In genomic region chr7:28568253-28568652, GRCm38 (mm10) we compare ENCODE assay signal across 8 mouse cellular contexts. TPM values are rescaled to one million over a fixed set of nuclear protein-coding genes. Genes with fewer than 3 reads are reported as not detected.
DNase-seq lines count a peak whose midpoint lies in the region; ATAC-seq and TF ChIP-seq lines count a peak whose summit lies in the region.

No protein-coding gene starts in this region.

- no peak overlapping the region for H3K27ac ChIP-seq in neural tube, embryonic 15.5 days (replicated peaks)
- H3K27ac ChIP-seq in embryonic facial prominence, embryonic 10.5 days (replicated peaks) = no peak overlapping the region
- H3K27ac ChIP-seq in hindbrain, postnatal 0 days = no peak overlapping the region
- H3K27ac ChIP-seq in liver, embryonic 14.5 days = no peak overlapping the region

- peak; percentile 82 for TF ChIP-seq CTCF in hindbrain, postnatal 0 days (IDR thresholded peaks at IDR 0.05; ENCODE audit: low read depth)
- TF ChIP-seq CTCF in liver, embryonic 14.5 days (IDR thresholded peaks at IDR 0.05; ENCODE audit: low read depth) = peak; percentile 92

- H3K9me3 ChIP-seq in neural tube, embryonic 15.5 days (replicated peaks) = no peaks in the 10 kb centered on the region
- H3K9me3 ChIP-seq in embryonic facial prominence, embryonic 10.5 days = no peaks in the 10 kb centered on the region
- H3K9me3 ChIP-seq in hindbrain, postnatal 0 days (ENCODE audit: low read length) = no peaks in the 10 kb centered on the region
- no peaks in the 10 kb centered on the region for H3K9me3 ChIP-seq in liver, embryonic 14.5 days (ENCODE audit: control insufficient read depth, low read length)

- peaks cover 19% of the 10 kb centered on the region for H3K4me1 ChIP-seq in neural tube, embryonic 15.5 days
- H3K4me1 ChIP-seq in embryonic facial prominence, embryonic 10.5 days = peaks cover 29% of the 10 kb centered on the region
- peaks cover 14% of the 10 kb centered on the region for H3K4me1 ChIP-seq in hindbrain, postnatal 0 days (ENCODE audit: insufficient read depth, low read length)
- peaks cover 5 to 10% of the 10 kb centered on the region in 2 experiments for H3K4me1 ChIP-seq in liver, embryonic 14.5 days (replicated peaks; ENCODE audit: control insufficient read depth in 2 of 2, insufficient read depth in 2 of 2, low read length in 1 of 2)

- peaks cover 36% of the 10 kb centered on the region for H3K36me3 ChIP-seq in neural tube, embryonic 15.5 days
- peaks cover 69% of the 10 kb centered on the region for H3K36me3 ChIP-seq in embryonic facial prominence, embryonic 10.5 days (replicated peaks)
- peaks cover 19% of the 10 kb centered on the region for H3K36me3 ChIP-seq in hindbrain, postnatal 0 days (ENCODE audit: insufficient read depth, low read length)
- H3K36me3 ChIP-seq in liver, embryonic 14.5 days (replicated peaks; ENCODE audit: control insufficient read depth, insufficient read depth, low read depth) = peaks cover 32% of the 10 kb centered on the region

- H3K27me3 ChIP-seq in neural tube, embryonic 15.5 days (replicated peaks) = no peaks in the 10 kb centered on the region
- H3K27me3 ChIP-seq in embryonic facial prominence, embryonic 10.5 days (replicated peaks; ENCODE audit: low read depth, poor library complexity, severe bottlenecking) = no peaks in the 10 kb centered on the region
- no peaks in the 10 kb centered on the region for H3K27me3 ChIP-seq in hindbrain, postnatal 0 days (ENCODE audit: insufficient read depth, low read length)
- no peaks in the 10 kb centered on the region for H3K27me3 ChIP-seq in liver, embryonic 14.5 days (ENCODE audit: control insufficient read depth, insufficient read depth, low read length)

- ATAC-seq in neural tube, embryonic 15.5 days (ENCODE audit: low FRiP score) = no peak
- ATAC-seq in hindbrain, postnatal 0 days = no peak
- ATAC-seq in liver, embryonic 14.5 days (ENCODE audit: insufficient read depth) = no peak
- ATAC-seq in activated CD4-positive, CD25-positive, alpha-beta regulatory T cell, adult 4 months = no peak

- H3K4me3 ChIP-seq in neural tube, embryonic 15.5 days (replicated peaks) = no peak overlapping the region
- H3K4me3 ChIP-seq in embryonic facial prominence, embryonic 10.5 days = no peak overlapping the region
- H3K4me3 ChIP-seq in hindbrain, postnatal 0 days (ENCODE audit: low read length) = no peak overlapping the region
- no peak overlapping the region for H3K4me3 ChIP-seq in liver, embryonic 14.5 days (ENCODE audit: insufficient read depth in 1 of 2, low read depth in 2 of 2, low read length in 2 of 2)

- H3K4me2 ChIP-seq in neural tube, embryonic 15.5 days = no peak overlapping the region
- no peak overlapping the region for H3K4me2 ChIP-seq in hindbrain, postnatal 0 days (ENCODE audit: low read depth, low read length)
- no peak overlapping the region for H3K4me2 ChIP-seq in liver, embryonic 14.5 days (ENCODE audit: low read depth)

- H3K9ac ChIP-seq in neural tube, embryonic 15.5 days (replicated peaks) = no peak overlapping the region
- H3K9ac ChIP-seq in hindbrain, postnatal 0 days (replicated peaks; ENCODE audit: low read length) = no peak overlapping the region
- H3K9ac ChIP-seq in liver, embryonic 14.5 days (replicated peaks) = no peak overlapping the region

- TF ChIP-seq EP300 in liver, embryonic 14.5 days (IDR thresholded peaks at IDR 0.05; ENCODE audit: low read depth) = no peak

- DNase-seq in neural tube, embryonic 10.5 days (ENCODE audit: extremely low spot score, low spot score) = peak; percentile 63
- DNase-seq in adrenal gland, adult 18-20 months (ENCODE audit: low spot score in 2 of 2) = peak; percentile 54 to 65
- peak; percentile 66 for DNase-seq in embryonic facial prominence, embryonic 10.5 days (ENCODE audit: low spot score)
- peak; percentile 72 for DNase-seq in hindbrain, postnatal 0 days (ENCODE audit: low spot score)
- peak in 2 of 3 experiments; percentile 55 to 61 for DNase-seq in liver, embryonic 14.5 days (ENCODE audit: low read depth in 3 of 3, low spot score in 3 of 3)
- peak; percentile 49 for DNase-seq in retina, postnatal 7 days (ENCODE audit: low read depth, low spot score)

RNA-seq across cellular contexts. Expression of gene Nccrp1, which starts 21.2 kb away (rescaled TPM):
- 0.31 and 0.36 TPM in 2 replicates for polyA plus RNA-seq in neural tube, embryonic 15.5 days (2015; fragmentation: Nextera tagmentation; extraction: Ambion mirVana)
- not detected for total RNA-seq in adrenal gland, adult 18-20 months (2021)
- 0.10 TPM in 1 of 2 replicates, not detected in the other for polyA plus RNA-seq in embryonic facial prominence, embryonic 10.5 days (2016; fragmentation: Nextera tagmentation; extraction: Ambion mirVana)
- not detected in 2 replicates for total RNA-seq in hindbrain, postnatal 0 days (2014; rRNA removed)
- polyA plus RNA-seq in hindbrain, postnatal 0 days (2015; fragmentation: Nextera tagmentation; extraction: Ambion mirVana) = 0.34 TPM in 2 replicates
- polyA plus RNA-seq in liver, embryonic 14.5 days (2012; rRNA removed) = 0.05 TPM in 1 of 2 replicates, not detected in the other
- not detected in 2 replicates for polyA plus RNA-seq in liver, embryonic 14.5 days (2014; fragmentation: Nextera tagmentation; extraction: Ambion mirVana)
- polyA plus RNA-seq in activated CD4-positive, CD25-positive, alpha-beta regulatory T cell, adult 4 months (2017; shearing (Covaris generic)) = not detected

RNA-seq across cellular contexts. Expression of gene Sycn, which starts 27.6 kb away (rescaled TPM):
- polyA plus RNA-seq in neural tube, embryonic 15.5 days (2015; fragmentation: Nextera tagmentation; extraction: Ambion mirVana) = 1.3 TPM in 1 of 2 replicates, not detected in the other
- not detected for total RNA-seq in adrenal gland, adult 18-20 months (2021)
- not detected in 2 replicates for polyA plus RNA-seq in embryonic facial prominence, embryonic 10.5 days (2016; fragmentation: Nextera tagmentation; extraction: Ambion mirVana)
- not detected in 2 replicates for total RNA-seq in hindbrain, postnatal 0 days (2014; rRNA removed)
- polyA plus RNA-seq in hindbrain, postnatal 0 days (2015; fragmentation: Nextera tagmentation; extraction: Ambion mirVana) = not detected in 2 replicates
- polyA plus RNA-seq in liver, embryonic 14.5 days (2012; rRNA removed) = not detected in 2 replicates
- polyA plus RNA-seq in liver, embryonic 14.5 days (2014; fragmentation: Nextera tagmentation; extraction: Ambion mirVana) = not detected in 2 replicates
- polyA plus RNA-seq in activated CD4-positive, CD25-positive, alpha-beta regulatory T cell, adult 4 months (2017; shearing (Covaris generic)) = not detected

RNA-seq across cellular contexts. Expression of gene Samd4b, which starts 29.7 kb away (rescaled TPM):
- polyA plus RNA-seq in neural tube, embryonic 15.5 days (2015; fragmentation: Nextera tagmentation; extraction: Ambion mirVana) = 20.3 and 22.8 TPM in 2 replicates
- total RNA-seq in adrenal gland, adult 18-20 months (2021) = 10 to 100 TPM; 67.9 to 72.7 TPM
- polyA plus RNA-seq in embryonic facial prominence, embryonic 10.5 days (2016; fragmentation: Nextera tagmentation; extraction: Ambion mirVana) = 36.0 and 38.9 TPM in 2 replicates
- total RNA-seq in hindbrain, postnatal 0 days (2014; rRNA removed) = 58.8 and 60.5 TPM in 2 replicates
- 17.7 and 19.7 TPM in 2 replicates for polyA plus RNA-seq in hindbrain, postnatal 0 days (2015; fragmentation: Nextera tagmentation; extraction: Ambion mirVana)
- polyA plus RNA-seq in liver, embryonic 14.5 days (2012; rRNA removed) = 12.0 and 14.2 TPM in 2 replicates
- polyA plus RNA-seq in liver, embryonic 14.5 days (2014; fragmentation: Nextera tagmentation; extraction: Ambion mirVana) = 4.5 and 5.9 TPM in 2 replicates
- 1 to 10 TPM; 6.2 to 7.4 TPM for polyA plus RNA-seq in activated CD4-positive, CD25-positive, alpha-beta regulatory T cell, adult 4 months (2017; shearing (Covaris generic))

RNA-seq across cellular contexts. Expression of gene Pak4, which starts 29.7 kb away (rescaled TPM):
- polyA plus RNA-seq in neural tube, embryonic 15.5 days (2015; fragmentation: Nextera tagmentation; extraction: Ambion mirVana) = 16.0 and 23.1 TPM in 2 replicates
- total RNA-seq in adrenal gland, adult 18-20 months (2021) = 10 to 100 TPM; 21.4 to 25.2 TPM
- 70.1 and 75.8 TPM in 2 replicates for polyA plus RNA-seq in embryonic facial prominence, embryonic 10.5 days (2016; fragmentation: Nextera tagmentation; extraction: Ambion mirVana)
- total RNA-seq in hindbrain, postnatal 0 days (2014; rRNA removed) = 14.8 and 20.3 TPM in 2 replicates
- polyA plus RNA-seq in hindbrain, postnatal 0 days (2015; fragmentation: Nextera tagmentation; extraction: Ambion mirVana) = 13.2 and 14.0 TPM in 2 replicates
- 11.5 and 12.3 TPM in 2 replicates for polyA plus RNA-seq in liver, embryonic 14.5 days (2012; rRNA removed)
- 8.5 and 8.6 TPM in 2 replicates for polyA plus RNA-seq in liver, embryonic 14.5 days (2014; fragmentation: Nextera tagmentation; extraction: Ambion mirVana)
- 1 to 10 TPM; 2.3 to 2.8 TPM for polyA plus RNA-seq in activated CD4-positive, CD25-positive, alpha-beta regulatory T cell, adult 4 months (2017; shearing (Covaris generic))

RNA-seq across cellular contexts. Expression of gene Ifnl3, which starts 45.6 kb away (rescaled TPM):
- not detected in 2 replicates for polyA plus RNA-seq in neural tube, embryonic 15.5 days (2015; fragmentation: Nextera tagmentation; extraction: Ambion mirVana)
- not detected for total RNA-seq in adrenal gland, adult 18-20 months (2021)
- polyA plus RNA-seq in embryonic facial prominence, embryonic 10.5 days (2016; fragmentation: Nextera tagmentation; extraction: Ambion mirVana) = not detected in 2 replicates
- not detected in 2 replicates for total RNA-seq in hindbrain, postnatal 0 days (2014; rRNA removed)
- polyA plus RNA-seq in hindbrain, postnatal 0 days (2015; fragmentation: Nextera tagmentation; extraction: Ambion mirVana) = not detected in 2 replicates
- not detected in 2 replicates for polyA plus RNA-seq in liver, embryonic 14.5 days (2012; rRNA removed)
- polyA plus RNA-seq in liver, embryonic 14.5 days (2014; fragmentation: Nextera tagmentation; extraction: Ambion mirVana) = not detected in 2 replicates
- not detected for polyA plus RNA-seq in activated CD4-positive, CD25-positive, alpha-beta regulatory T cell, adult 4 months (2017; shearing (Covaris generic))
